Mouse (Mus musculus) cortical plate, adult 2 months (tissue): ENCODE measurements around the gene Clec2g. TPM values are rescaled to one million over a fixed set of nuclear protein-coding genes. Genes with fewer than 3 reads are reported as not detected.
"Not testable (repeated sequence)": the region's sequence is repeated elsewhere in the genome, so short reads cannot be mapped to it uniquely, and the experiment has no call there.

Experiments
- H3K27ac ChIP-seq: fragments of 200-500 bp; 2 replicates; pipeline ENCODE4 v1.5.1; 2012; ENCODE audit warnings: low read length, control low read depth, inconsistent platforms; ENCODE audit not compliant: insufficient read depth
- H3K4me1 ChIP-seq: fragments of 200-500 bp; 2 replicates; pipeline ENCODE4 v1.6.1; 2011; ENCODE audit warnings: low read length; ENCODE audit not compliant: control insufficient read depth, insufficient read depth
- H3K4me3 ChIP-seq: fragments of 200-500 bp; 2 replicates; pipeline ENCODE4 v1.5.1; 2011; ENCODE audit warnings: mild to moderate bottlenecking, low read length, control low read depth; ENCODE audit not compliant: insufficient read depth
- CTCF ChIP-seq: fragments of 200-500 bp; IDR thresholded peaks from 2 replicates; pipeline ENCODE4 v1.5.1; 2011; ENCODE audit warnings: mild to moderate bottlenecking, control low read depth, low read length; ENCODE audit not compliant: insufficient read depth; ENCODE audit errors: extremely low read depth
- POLR2A ChIP-seq: fragments of 200-500 bp; IDR thresholded peaks from 2 replicates; pipeline ENCODE4 v1.6.1; 2011; ENCODE audit warnings: mild to moderate bottlenecking, low read length, control low read depth; ENCODE audit not compliant: insufficient read depth; ENCODE audit errors: extremely low read depth
- polyA plus RNA-seq: library from polyadenylated mRNA; depleted of rRNA; stranded (reverse); fragments of >200 nt; gene quantifications from 2 replicates; pipeline ENCODE4 v1.2.3, GENCODE M21; 2012; rRNA removed

Gene Clec2g
- polyA plus RNA-seq, result not detected in 2 replicates

DNA sequence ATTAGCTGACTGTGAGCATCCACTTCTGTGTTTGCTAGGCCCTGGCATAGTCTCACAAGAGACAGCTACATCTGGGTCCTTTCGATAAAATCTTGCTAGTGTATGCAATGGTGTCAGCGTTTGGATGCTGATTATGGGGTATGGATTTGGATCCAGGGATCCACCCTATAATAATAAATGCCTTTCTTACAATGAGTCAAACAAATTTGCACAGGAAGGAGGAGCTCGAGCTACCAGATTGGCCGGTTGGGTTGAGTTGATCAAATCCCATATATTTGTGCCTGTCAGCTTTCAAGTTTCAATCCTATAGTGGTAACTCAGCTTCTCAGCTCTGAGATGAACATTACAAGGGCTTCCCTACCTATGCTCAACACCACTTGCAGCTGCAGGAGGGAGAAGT lies at the start of gene Clec2g:
Clec2g (plus strand) TSS at position 301 of the 400 bp plus-strand sequence.
- H3K4me1 ChIP-seq, H3K27ac ChIP-seq, H3K4me3 ChIP-seq: not testable (repeated sequence)

GRCm38 (mm10) chr6:128887091-128887790 lies 46.9 kb upstream of the Clec2g start, which contains the start of gene Clec2i:
Gene Clec2i, plus strand, starts transcription at chr6:128887588.
- not testable (repeated sequence) for H3K4me1 ChIP-seq, H3K27ac ChIP-seq, H3K4me3 ChIP-seq

- TF ChIP-seq POLR2A (no peak), CTCF (no peak)
- Histone ChIP-seq H3K4me1 (no peaks in the 10 kb centered on the region), H3K4me3 (no peak overlapping the region), H3K27ac (no peak overlapping the region)
Measured at GRCm38 (mm10) chr6:128888834-128889233, 45.3 kb upstream of the Clec2g start.

DNA sequence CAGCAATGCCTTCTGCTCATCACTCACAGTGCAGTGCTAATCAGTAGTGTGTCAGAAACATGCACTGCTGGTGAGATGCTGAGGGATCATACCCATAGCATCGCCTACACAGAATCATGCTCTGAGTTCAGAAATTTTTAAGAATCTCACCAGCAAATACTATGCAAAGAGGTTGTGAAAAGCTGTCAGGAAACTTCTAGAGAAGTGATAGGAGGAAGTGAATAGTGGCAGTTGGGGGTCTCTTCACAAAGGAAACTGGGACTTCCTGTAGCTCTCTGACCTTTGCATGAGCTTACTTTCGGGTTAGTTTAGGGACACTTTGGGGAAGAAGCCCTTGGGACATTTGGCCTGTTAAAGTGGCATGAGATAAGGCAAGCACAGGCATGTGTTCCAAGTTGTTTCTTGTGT lies 43.2 kb upstream of the Clec2g start, which contains the start of gene BC035044:
BC035044 (minus strand) TSS at position 179 of the 408 bp plus-strand sequence.
- Histone ChIP-seq H3K4me3 (no peak within 1 kb of the TSS), H3K27ac (no peak within 1 kb of the TSS), H3K4me1 (no peaks in the 10 kb centered on the region)
- TF ChIP-seq CTCF, result no peak
- TF ChIP-seq POLR2A, result no peak

DNA sequence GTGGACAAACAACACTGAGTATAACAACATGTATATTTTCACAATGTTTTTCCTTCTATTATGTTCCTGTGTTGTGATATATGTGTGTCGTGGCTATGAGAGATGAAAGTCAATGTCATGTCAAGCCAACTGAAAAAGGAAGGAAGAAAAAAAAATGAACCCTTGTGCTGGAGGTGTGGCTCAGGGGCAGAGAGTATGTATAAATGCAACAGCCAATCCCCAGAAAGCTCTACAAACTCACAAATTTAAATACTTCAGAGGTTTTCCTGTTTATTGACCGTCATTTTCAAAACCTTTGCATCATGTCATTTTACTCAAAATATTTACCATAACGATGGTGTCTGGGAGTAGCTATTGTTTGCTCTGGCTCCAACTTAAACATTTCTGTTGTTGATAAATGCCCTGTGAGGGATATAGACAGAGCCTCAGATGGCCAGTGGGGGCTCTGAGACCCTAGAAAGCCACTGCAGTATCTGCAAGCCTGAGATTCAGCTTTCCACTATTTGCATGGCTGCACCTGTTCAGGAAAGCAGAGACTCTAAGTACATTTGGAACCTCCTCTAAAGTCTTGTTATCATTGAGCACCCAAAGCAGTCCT lies 38.7 kb upstream of the Clec2g start:
- Histone ChIP-seq H3K4me3 (no peak overlapping the region), H3K4me1 (no peaks in the 10 kb centered on the region), H3K27ac (no peak overlapping the region)
- TF ChIP-seq CTCF, result no peak
- TF ChIP-seq POLR2A, result no peak

DNA sequence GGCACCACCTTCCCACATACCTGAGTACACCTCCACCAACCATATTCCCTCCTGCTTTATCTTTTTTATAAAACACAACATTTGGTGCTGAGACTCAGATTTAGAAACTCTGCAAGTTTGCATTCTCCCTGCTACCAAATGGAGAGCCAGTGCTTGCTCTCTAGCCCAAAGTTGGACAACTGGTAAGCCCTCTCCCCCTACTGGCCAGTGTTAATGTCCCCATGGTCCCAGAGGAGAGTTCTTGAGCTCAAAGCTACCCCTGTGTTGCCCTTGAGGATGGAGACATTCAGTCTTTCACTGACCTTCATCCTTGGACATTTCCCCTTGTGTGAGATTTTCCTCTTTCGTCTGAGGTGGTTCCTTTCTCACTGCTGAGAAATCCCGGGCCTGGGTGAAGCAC lies 34.1 kb upstream of the Clec2g start:
- Histone ChIP-seq H3K4me3 (no peak overlapping the region), H3K27ac (no peak overlapping the region), H3K4me1 (no peaks in the 10 kb centered on the region)
- TF ChIP-seq POLR2A (no peak), CTCF (no peak)

GRCm38 (mm10) chr6:128900796-128901552 lies 33.2 kb upstream of the Clec2g start:
- not testable (repeated sequence) for H3K4me1 ChIP-seq, H3K4me3 ChIP-seq, H3K27ac ChIP-seq

- no peak for TF ChIP-seq CTCF
- no peak for TF ChIP-seq POLR2A
- Histone ChIP-seq H3K4me1 (no peaks in the 10 kb centered on the region), H3K4me3 (no peak overlapping the region)
Measured at GRCm38 (mm10) chr6:128913598-128914254, 20.5 kb upstream of the Clec2g start.

GRCm38 (mm10) chr6:128917322-128917721 lies 16.9 kb upstream of the Clec2g start:
- no peaks in the 10 kb centered on the region for H3K4me1 ChIP-seq
- no peak overlapping the region for H3K4me3 ChIP-seq
- TF ChIP-seq CTCF (no peak), POLR2A (no peak)
- H3K27ac ChIP-seq, result no peak overlapping the region

More at GRCm38 (mm10) chr6:128913598-128914254, 20.5 kb upstream of the Clec2g start:
- no peak overlapping the region for H3K27ac ChIP-seq
